Mouse (Mus musculus) stomach, embryonic 15.5 days (tissue): ENCODE measurements around the gene Vps37b. TPM values are rescaled to one million over a fixed set of nuclear protein-coding genes. Genes with fewer than 3 reads are reported as not detected.

ENCODE experiments used
- ATAC-seq: fragments of 200-750 bp; cut with Nextera tagmentation; 2 replicates; pipeline ENCODE4 v1.8.0; 2017; ENCODE audit warnings: low read depth, moderate number of reproducible peaks, moderate TSS enrichment; ENCODE audit not compliant: insufficient read depth, low FRiP score
- H3K27ac ChIP-seq: fragments of 300-500 bp; sonication (generic); 2 replicates; pipeline ENCODE4 v1.5.1; 2015; ENCODE audit warnings: mild to moderate bottlenecking, inconsistent platforms
- H3K27me3 ChIP-seq: fragments of 300-500 bp; sonication (generic); replicated peaks from 2 replicates; pipeline ENCODE4 v1.6.1; 2015; ENCODE audit warnings: inconsistent platforms
- H3K36me3 ChIP-seq: fragments of 300-500 bp; sonication (generic); 2 replicates; pipeline ENCODE4 v1.6.1; 2015; ENCODE audit warnings: inconsistent platforms
- H3K4me1 ChIP-seq: fragments of 300-500 bp; sonication (generic); 2 replicates; pipeline ENCODE4 v1.6.1; 2015; ENCODE audit warnings: inconsistent platforms
- H3K4me2 ChIP-seq: fragments of 300-500 bp; sonication (generic); 2 replicates; pipeline ENCODE4 v1.6.1; 2015; ENCODE audit warnings: mild to moderate bottlenecking, inconsistent platforms
- H3K4me3 ChIP-seq: fragments of 300-500 bp; sonication (generic); replicated peaks from 2 replicates; pipeline ENCODE4 v1.5.1; 2015; ENCODE audit warnings: inconsistent platforms
- H3K9ac ChIP-seq: fragments of 300-500 bp; sonication (generic); 2 replicates; pipeline ENCODE4 v1.6.1; 2015; ENCODE audit warnings: inconsistent platforms
- H3K9me3 ChIP-seq: fragments of 300-500 bp; sonication (generic); 2 replicates; pipeline ENCODE4 v1.6.1; 2016; ENCODE audit warnings: inconsistent platforms
- WGBS: fragments of 180-500 bp; shearing (Covaris S2); methylation state at CpG from one replicate; pipeline ENCODE4 v1.1.7; 2015; 5-methylcytosine and 5-hydroxymethylcytosine counted together
- polyA plus RNA-seq: library from polyadenylated mRNA; unstranded; fragments of >200 nt; fragmentation: Nextera tagmentation; extraction: Ambion mirVana; gene quantifications from 2 replicates; pipeline ENCODE4 v1.2.1, GENCODE M21; 2015

Gene Vps37b
- polyA plus RNA-seq, 1 experiment from 2014 or later, result 36.2 TPM

- Histone ChIP-seq H3K9me3 (no peaks in the 10 kb centered on the region), H3K27me3 (no peaks in the 10 kb centered on the region), H3K27ac (no peak overlapping the region), H3K36me3 (peaks cover 37% of the 10 kb centered on the region), H3K4me1 (peaks cover 20% of the 10 kb centered on the region), H3K4me2 (no peak overlapping the region), H3K9ac (no peak overlapping the region), H3K4me3 (no peak overlapping the region)
- ATAC-seq, result no peak
- WGBS, result 89% methylated on average over 26 of the region's 26 CpGs
Observed at GRCm38 (mm10) chr5:124006082-124006873, 25.8 kb downstream of the Vps37b start.

GRCm38 (mm10) chr5:124005591-124005990 lies 26.5 kb downstream of the Vps37b start:
- Histone ChIP-seq H3K4me2 (no peak overlapping the region), H3K9ac (no peak overlapping the region), H3K27ac (peak overlapping the region; percentile 51), H3K36me3 (peaks cover 37% of the 10 kb centered on the region), H3K4me1 (peaks cover 13% of the 10 kb centered on the region; the same call in 1 of the 2 replicates), H3K4me3 (no peak overlapping the region), H3K27me3 (no peaks in the 10 kb centered on the region), H3K9me3 (no peaks in the 10 kb centered on the region)
- WGBS, result 81% methylated on average over 11 of the region's 11 CpGs
- no peak for ATAC-seq

GRCm38 (mm10) chr5:124005151-124005500 lies 26.9 kb downstream of the Vps37b start:
- peak overlapping the region; percentile 63 for H3K27ac ChIP-seq
- ATAC-seq, result no peak
- H3K27me3 ChIP-seq, result no peaks in the 10 kb centered on the region
- H3K4me3 ChIP-seq, result no peak overlapping the region
- WGBS, result 87% methylated on average over 15 of the region's 15 CpGs
- H3K4me2 ChIP-seq, result no peak overlapping the region
- H3K9me3 ChIP-seq, result no peaks in the 10 kb centered on the region
- H3K9ac ChIP-seq, result no peak overlapping the region
- peaks cover 9% of the 10 kb centered on the region; the same call in 1 of the 2 replicates for H3K4me1 ChIP-seq
- peaks cover 37% of the 10 kb centered on the region for H3K36me3 ChIP-seq

- peak; percentile 50; the same call in 1 of the 2 replicates for ATAC-seq
- H3K9ac ChIP-seq, result no peak overlapping the region
- H3K27ac ChIP-seq, result peak overlapping the region; percentile 63
- no peak overlapping the region for H3K4me3 ChIP-seq
- H3K9me3 ChIP-seq, result no peaks in the 10 kb centered on the region
- H3K4me2 ChIP-seq, result no peak overlapping the region
- peaks cover 7% of the 10 kb centered on the region; the same call in 1 of the 2 replicates for H3K4me1 ChIP-seq
- peaks cover 34% of the 10 kb centered on the region for H3K36me3 ChIP-seq
- 87% methylated on average over 17 of the region's 17 CpGs for WGBS
- no peaks in the 10 kb centered on the region for H3K27me3 ChIP-seq
Observed at GRCm38 (mm10) chr5:124004356-124005150, 27.5 kb downstream of the Vps37b start.

GRCm38 (mm10) chr5:124003375-124003774 lies 28.7 kb downstream of the Vps37b start:
- ATAC-seq, result no peak
- Histone ChIP-seq H3K36me3 (peaks cover 27% of the 10 kb centered on the region), H3K9ac (no peak overlapping the region), H3K4me1 (peaks cover 7% of the 10 kb centered on the region; the same call in 1 of the 2 replicates), H3K4me2 (no peak overlapping the region), H3K27ac (peak overlapping the region; percentile 28), H3K9me3 (no peaks in the 10 kb centered on the region), H3K27me3 (no peaks in the 10 kb centered on the region), H3K4me3 (no peak overlapping the region)
- WGBS, result 64% methylated on average over 4 of the region's 4 CpGs

GRCm38 (mm10) chr5:124002876-124003275 lies 29.2 kb downstream of the Vps37b start:
- H3K36me3 ChIP-seq, result peaks cover 23% of the 10 kb centered on the region
- H3K27ac ChIP-seq, result peak overlapping the region; percentile 28
- ATAC-seq, result no peak
- no peak overlapping the region for H3K9ac ChIP-seq
- H3K4me3 ChIP-seq, result no peak overlapping the region
- H3K4me1 ChIP-seq, result peaks cover 7% of the 10 kb centered on the region; the same call in 1 of the 2 replicates
- WGBS, result 69% methylated on average over 2 of the region's 2 CpGs
- H3K4me2 ChIP-seq, result no peak overlapping the region
- H3K27me3 ChIP-seq, result no peaks in the 10 kb centered on the region
- no peaks in the 10 kb centered on the region for H3K9me3 ChIP-seq

GRCm38 (mm10) chr5:124001274-124001673 lies 30.8 kb downstream of the Vps37b start:
- 56% methylated on average over 9 of the region's 9 CpGs for WGBS
- ATAC-seq, result no peak; the same call in 1 of the 2 replicates
- no peaks in the 10 kb centered on the region for H3K9me3 ChIP-seq
- no peak overlapping the region for H3K27ac ChIP-seq
- no peak overlapping the region for H3K4me3 ChIP-seq
- no peak overlapping the region for H3K9ac ChIP-seq
- peaks cover 7% of the 10 kb centered on the region; the same call in 1 of the 2 replicates for H3K4me1 ChIP-seq
- H3K4me2 ChIP-seq, result no peak overlapping the region
- H3K27me3 ChIP-seq, result no peaks in the 10 kb centered on the region
- H3K36me3 ChIP-seq, result peaks cover 12% of the 10 kb centered on the region; the same call in 1 of the 2 replicates

GRCm38 (mm10) chr5:124000824-124001223 lies 31.2 kb downstream of the Vps37b start:
- 11% methylated on average over 7 of the region's 7 CpGs for WGBS
- peak; percentile 36 for ATAC-seq

GRCm38 (mm10) chr5:123998370-123998769 lies 33.7 kb downstream of the Vps37b start:
- H3K36me3 ChIP-seq, result no peaks in the 10 kb centered on the region
- 65% methylated on average over 10 of the region's 10 CpGs for WGBS

More at GRCm38 (mm10) chr5:124000824-124001223, 31.2 kb downstream of the Vps37b start:
- Histone ChIP-seq H3K27ac (no peak overlapping the region), H3K4me1 (peaks cover 7% of the 10 kb centered on the region; the same call in 1 of the 2 replicates), H3K4me3 (no peak overlapping the region), H3K27me3 (no peaks in the 10 kb centered on the region), H3K9me3 (no peaks in the 10 kb centered on the region), H3K9ac (no peak overlapping the region), H3K36me3 (peaks cover 7% of the 10 kb centered on the region; the same call in 1 of the 2 replicates), H3K4me2 (no peak overlapping the region)

GRCm38 (mm10) chr5:123997811-123998210 lies 34.3 kb downstream of the Vps37b start:
- no peak overlapping the region for H3K4me2 ChIP-seq
- no peak overlapping the region for H3K27ac ChIP-seq

More at GRCm38 (mm10) chr5:123998370-123998769, 33.7 kb downstream of the Vps37b start:
- H3K9me3 ChIP-seq, result no peaks in the 10 kb centered on the region
- no peak overlapping the region for H3K4me2 ChIP-seq
- no peak for ATAC-seq
- peaks cover 7% of the 10 kb centered on the region; the same call in 1 of the 2 replicates for H3K4me1 ChIP-seq
- H3K27me3 ChIP-seq, result no peaks in the 10 kb centered on the region
- no peak overlapping the region for H3K4me3 ChIP-seq
- no peak overlapping the region for H3K9ac ChIP-seq
- no peak overlapping the region for H3K27ac ChIP-seq

GRCm38 (mm10) chr5:123997211-123997751 lies 34.8 kb downstream of the Vps37b start:
- H3K4me3 ChIP-seq, result no peak overlapping the region
- H3K9me3 ChIP-seq, result no peaks in the 10 kb centered on the region
- no peak overlapping the region for H3K4me2 ChIP-seq
- 83% methylated on average over 24 of the region's 24 CpGs for WGBS
- H3K27me3 ChIP-seq, result no peaks in the 10 kb centered on the region
- H3K4me1 ChIP-seq, result peaks cover 2% of the 10 kb centered on the region; the same call in 1 of the 2 replicates
- H3K36me3 ChIP-seq, result no peaks in the 10 kb centered on the region
- no peak overlapping the region for H3K27ac ChIP-seq
- no peak overlapping the region for H3K9ac ChIP-seq
- no peak for ATAC-seq

More at GRCm38 (mm10) chr5:123997811-123998210, 34.3 kb downstream of the Vps37b start:
- ATAC-seq, result no peak
- Histone ChIP-seq H3K9ac (no peak overlapping the region), H3K4me1 (peaks cover 4% of the 10 kb centered on the region; the same call in 1 of the 2 replicates), H3K9me3 (no peaks in the 10 kb centered on the region), H3K4me3 (no peak overlapping the region), H3K36me3 (no peaks in the 10 kb centered on the region), H3K27me3 (no peaks in the 10 kb centered on the region)
- 79% methylated on average over 16 of the region's 16 CpGs for WGBS
